Mouse (Mus musculus): Measurements from ENCODE around the gene Capn1. TPM values are rescaled to one million over a fixed set of nuclear protein-coding genes. Genes with fewer than 3 reads are reported as not detected.

Gene Capn1
- polyA plus RNA-seq, 1 experiment from 2014 or later: 3.9 TPM

GRCm38 (mm10) chr19:5954031-5954710 is 61.5 kb downstream of the Capn1 start:
- peak; percentile 53 for DNase-seq (ENCODE audit: low spot score, missing footprints)
- Histone ChIP-seq H3K27ac (ENCODE audit: low read depth, low read length) (no peak overlapping the region), H3K9ac (ENCODE audit: low read length) (no peak overlapping the region), H3K27me3 (ENCODE audit: control insufficient read depth, insufficient read depth, low read length) (no peaks in the 10 kb centered on the region), H3K36me3 (ENCODE audit: control insufficient read depth, insufficient read depth, low read length) (peaks cover 14% of the 10 kb centered on the region; the same call in 1 of the 2 replicates), H3K4me2 (no peak overlapping the region), H3K4me3 (ENCODE audit: low read depth, low read length) (no peak overlapping the region), H3K4me1 (ENCODE audit: control insufficient read depth, insufficient read depth, low read length) (no peaks in the 10 kb centered on the region), H3K9me3 (ENCODE audit: control insufficient read depth, low read length) (no peaks in the 10 kb centered on the region)
- ATAC-seq (ENCODE audit: low FRiP score): no peak
- 92% methylated on average over 22 of the region's 22 CpGs for WGBS

GRCm38 (mm10) chr19:5953201-5953770 is 62.4 kb downstream of the Capn1 start:
- Histone ChIP-seq H3K27ac (ENCODE audit: low read depth, low read length) (no peak overlapping the region), H3K9me3 (ENCODE audit: control insufficient read depth, low read length) (no peaks in the 10 kb centered on the region), H3K9ac (ENCODE audit: low read length) (no peak overlapping the region), H3K36me3 (ENCODE audit: control insufficient read depth, insufficient read depth, low read length) (peaks cover 14% of the 10 kb centered on the region; the same call in 1 of the 2 replicates), H3K4me1 (ENCODE audit: control insufficient read depth, insufficient read depth, low read length) (no peaks in the 10 kb centered on the region), H3K4me2 (no peak overlapping the region), H3K27me3 (ENCODE audit: control insufficient read depth, insufficient read depth, low read length) (no peaks in the 10 kb centered on the region), H3K4me3 (ENCODE audit: low read depth, low read length) (no peak overlapping the region)
- WGBS: 94% methylated on average over 19 of the region's 19 CpGs
- ATAC-seq (ENCODE audit: low FRiP score) (no peak), DNase-seq (ENCODE audit: low spot score, missing footprints) (peak; percentile 17)

GRCm38 (mm10) chr19:5952071-5952691 is 63.5 kb downstream of the Capn1 start:
- Histone ChIP-seq H3K27ac (ENCODE audit: low read depth, low read length) (no peak overlapping the region), H3K36me3 (ENCODE audit: control insufficient read depth, insufficient read depth, low read length) (peaks cover 14% of the 10 kb centered on the region; the same call in 1 of the 2 replicates), H3K27me3 (ENCODE audit: control insufficient read depth, insufficient read depth, low read length) (no peaks in the 10 kb centered on the region), H3K9ac (ENCODE audit: low read length) (no peak overlapping the region), H3K9me3 (ENCODE audit: control insufficient read depth, low read length) (no peaks in the 10 kb centered on the region), H3K4me2 (no peak overlapping the region), H3K4me1 (ENCODE audit: control insufficient read depth, insufficient read depth, low read length) (no peaks in the 10 kb centered on the region), H3K4me3 (ENCODE audit: low read depth, low read length) (no peak overlapping the region)
- no peak for ATAC-seq (ENCODE audit: low FRiP score)
- peak; percentile 75 for DNase-seq (ENCODE audit: low spot score, missing footprints)
- WGBS: 82% methylated on average over 13 of the region's 13 CpGs

- H3K27ac ChIP-seq (ENCODE audit: low read depth, low read length): no peak overlapping the region
- DNase-seq (ENCODE audit: low spot score, missing footprints): no peak
- H3K27me3 ChIP-seq (ENCODE audit: control insufficient read depth, insufficient read depth, low read length): no peaks in the 10 kb centered on the region
- H3K9ac ChIP-seq (ENCODE audit: low read length): no peak overlapping the region
- H3K4me3 ChIP-seq (ENCODE audit: low read depth, low read length): no peak overlapping the region
- peaks cover 14% of the 10 kb centered on the region; the same call in 1 of the 2 replicates for H3K36me3 ChIP-seq (ENCODE audit: control insufficient read depth, insufficient read depth, low read length)
- no peak for ATAC-seq (ENCODE audit: low FRiP score)
- H3K9me3 ChIP-seq (ENCODE audit: control insufficient read depth, low read length): no peaks in the 10 kb centered on the region
- H3K4me2 ChIP-seq: no peak overlapping the region
- 94% methylated on average over 16 of the region's 16 CpGs for WGBS
- H3K4me1 ChIP-seq (ENCODE audit: control insufficient read depth, insufficient read depth, low read length): no peaks in the 10 kb centered on the region
These were observed 64.1 kb downstream of the Capn1 start for GRCm38 (mm10) chr19:5951631-5952030.

- DNase-seq (ENCODE audit: low spot score, missing footprints) (peak; percentile 59), ATAC-seq (ENCODE audit: low FRiP score) (no peak)
- Histone ChIP-seq H3K27me3 (ENCODE audit: control insufficient read depth, insufficient read depth, low read length) (no peaks in the 10 kb centered on the region), H3K36me3 (ENCODE audit: control insufficient read depth, insufficient read depth, low read length) (peaks cover 14% of the 10 kb centered on the region; the same call in 1 of the 2 replicates), H3K9ac (ENCODE audit: low read length) (no peak overlapping the region), H3K4me3 (ENCODE audit: low read depth, low read length) (no peak overlapping the region), H3K9me3 (ENCODE audit: control insufficient read depth, low read length) (no peaks in the 10 kb centered on the region), H3K4me2 (no peak overlapping the region), H3K4me1 (ENCODE audit: control insufficient read depth, insufficient read depth, low read length) (no peaks in the 10 kb centered on the region), H3K27ac (ENCODE audit: low read depth, low read length) (no peak overlapping the region)
- WGBS: 93% methylated on average over 11 of the region's 11 CpGs
These were observed 65.5 kb downstream of the Capn1 start for GRCm38 (mm10) chr19:5950218-5950617.

GRCm38 (mm10) chr19:5945891-5946290 is 69.8 kb downstream of the Capn1 start:
- peak; percentile 59 for DNase-seq (ENCODE audit: low spot score, missing footprints)
- Histone ChIP-seq H3K27ac (ENCODE audit: low read depth, low read length) (no peak overlapping the region), H3K4me3 (ENCODE audit: low read depth, low read length) (no peak overlapping the region), H3K4me2 (no peak overlapping the region), H3K9ac (ENCODE audit: low read length) (no peak overlapping the region), H3K9me3 (ENCODE audit: control insufficient read depth, low read length) (no peaks in the 10 kb centered on the region), H3K4me1 (ENCODE audit: control insufficient read depth, insufficient read depth, low read length) (no peaks in the 10 kb centered on the region), H3K27me3 (ENCODE audit: control insufficient read depth, insufficient read depth, low read length) (no peaks in the 10 kb centered on the region), H3K36me3 (ENCODE audit: control insufficient read depth, insufficient read depth, low read length) (peaks cover 9% of the 10 kb centered on the region; the same call in 1 of the 2 replicates)
- no peak for ATAC-seq (ENCODE audit: low FRiP score)
- WGBS: 95% methylated on average over 8 of the region's 8 CpGs

GRCm38 (mm10) chr19:5945027-5945426 is 70.7 kb downstream of the Capn1 start:
- WGBS: 87% methylated on average over 7 of the region's 7 CpGs
- no peak for DNase-seq (ENCODE audit: low spot score, missing footprints)
- Histone ChIP-seq H3K9ac (ENCODE audit: low read length) (no peak overlapping the region), H3K9me3 (ENCODE audit: control insufficient read depth, low read length) (no peaks in the 10 kb centered on the region), H3K4me1 (ENCODE audit: control insufficient read depth, insufficient read depth, low read length) (no peaks in the 10 kb centered on the region), H3K27ac (ENCODE audit: low read depth, low read length) (no peak overlapping the region), H3K4me3 (ENCODE audit: low read depth, low read length) (no peak overlapping the region), H3K4me2 (no peak overlapping the region), H3K27me3 (ENCODE audit: control insufficient read depth, insufficient read depth, low read length) (no peaks in the 10 kb centered on the region), H3K36me3 (ENCODE audit: control insufficient read depth, insufficient read depth, low read length) (peaks cover 7% of the 10 kb centered on the region; the same call in 1 of the 2 replicates)
- no peak for ATAC-seq (ENCODE audit: low FRiP score)

- H3K9me3 ChIP-seq (ENCODE audit: control insufficient read depth, low read length): no peaks in the 10 kb centered on the region
- DNase-seq (ENCODE audit: low spot score, missing footprints): peak; percentile 67
- H3K9ac ChIP-seq (ENCODE audit: low read length): no peak overlapping the region
- H3K27me3 ChIP-seq (ENCODE audit: control insufficient read depth, insufficient read depth, low read length): no peaks in the 10 kb centered on the region
- H3K4me2 ChIP-seq: no peak overlapping the region
- H3K27ac ChIP-seq (ENCODE audit: low read depth, low read length): no peak overlapping the region; the same call in 1 of the 2 replicates
- ATAC-seq (ENCODE audit: low FRiP score): no peak
- H3K4me3 ChIP-seq (ENCODE audit: low read depth, low read length): no peak overlapping the region
- WGBS: 88% methylated on average over 8 of the region's 8 CpGs
- H3K4me1 ChIP-seq (ENCODE audit: control insufficient read depth, insufficient read depth, low read length): no peaks in the 10 kb centered on the region
- peaks cover 4% of the 10 kb centered on the region; the same call in 1 of the 2 replicates for H3K36me3 ChIP-seq (ENCODE audit: control insufficient read depth, insufficient read depth, low read length)
These were observed 71.6 kb downstream of the Capn1 start for GRCm38 (mm10) chr19:5944145-5944544.

GRCm38 (mm10) chr19:5943404-5943803 is 72.3 kb downstream of the Capn1 start:
- H3K9ac ChIP-seq (ENCODE audit: low read length): no peak overlapping the region
- DNase-seq (ENCODE audit: low spot score, missing footprints) (no peak), ATAC-seq (ENCODE audit: low FRiP score) (no peak)
- H3K27ac ChIP-seq (ENCODE audit: low read depth, low read length): no peak overlapping the region
- no peak overlapping the region for H3K4me2 ChIP-seq
- no peaks in the 10 kb centered on the region; the same call in 1 of the 2 replicates for H3K4me1 ChIP-seq (ENCODE audit: control insufficient read depth, insufficient read depth, low read length)
- WGBS: 94% methylated on average over 15 of the region's 15 CpGs
- no peaks in the 10 kb centered on the region for H3K9me3 ChIP-seq (ENCODE audit: control insufficient read depth, low read length)
- peaks cover 4% of the 10 kb centered on the region; the same call in 1 of the 2 replicates for H3K36me3 ChIP-seq (ENCODE audit: control insufficient read depth, insufficient read depth, low read length)
- H3K4me3 ChIP-seq (ENCODE audit: low read depth, low read length): no peak overlapping the region
- H3K27me3 ChIP-seq (ENCODE audit: control insufficient read depth, insufficient read depth, low read length): no peaks in the 10 kb centered on the region

All from midbrain, embryonic 11.5 days (tissue).